Mouse (Mus musculus): ENCODE measurements around the gene Prdm4.

GRCm38 (mm10) chr10:85846105-85846862 lies 70.7 kb downstream of the Prdm4 start:
- TF ChIP-seq CTCF (IDR thresholded peaks at IDR 0.05; ENCODE audit: borderline replicate concordance, insufficient read depth, low read length) (no peak), POLR2A (IDR thresholded peaks at IDR 0.05; ENCODE audit: low read depth, low read length) (no peak)

Measured in embryonic fibroblast, embryonic 13.5 days (primary cell).